Mouse (Mus musculus) heart, embryonic 12.5 days (tissue): ENCODE data around the gene Plcb2. TPM values are rescaled to one million over a fixed set of nuclear protein-coding genes. Genes with fewer than 3 reads are reported as not detected.

ENCODE experiments used
- ATAC-seq: fragments of 200-750 bp; cut with Nextera tagmentation; 2 replicates; pipeline ENCODE4 v1.8.0; 2017; ENCODE audit warnings: moderate TSS enrichment, moderate library complexity; ENCODE audit not compliant: insufficient number of reproducible peaks, low FRiP score
- H3K27ac ChIP-seq: fragments of 300-500 bp; sonication (generic); 2 replicates; pipeline ENCODE4 v1.5.1; 2016; ENCODE audit warnings: mild to moderate bottlenecking, moderate library complexity; ENCODE audit not compliant: poor library complexity, severe bottlenecking
- H3K27me3 ChIP-seq: fragments of 300-500 bp; sonication (generic); replicated peaks from 2 replicates; pipeline ENCODE4 v1.6.1; 2016; ENCODE audit warnings: mild to moderate bottlenecking, moderate library complexity
- H3K36me3 ChIP-seq: fragments of 300-500 bp; sonication (generic); 2 replicates; pipeline ENCODE4 v1.6.1; 2016; ENCODE audit warnings: mild to moderate bottlenecking, moderate library complexity
- H3K4me1 ChIP-seq: fragments of 300-500 bp; sonication (generic); replicated peaks from 2 replicates; pipeline ENCODE4 v1.6.1; 2016; ENCODE audit warnings: mild to moderate bottlenecking
- H3K4me2 ChIP-seq: fragments of 300-500 bp; sonication (generic); 2 replicates; pipeline ENCODE4 v1.6.1; 2016; ENCODE audit warnings: mild to moderate bottlenecking, moderate library complexity
- H3K4me3 ChIP-seq: fragments of 300-500 bp; sonication (generic); 2 replicates; pipeline ENCODE4 v1.5.1; 2016; ENCODE audit warnings: mild to moderate bottlenecking
- H3K9ac ChIP-seq: fragments of 300-500 bp; sonication (generic); 2 replicates; pipeline ENCODE4 v1.6.1; 2016; ENCODE audit warnings: mild to moderate bottlenecking, moderate library complexity
- H3K9me3 ChIP-seq: fragments of 300-500 bp; sonication (generic); replicated peaks from 2 replicates; pipeline ENCODE4 v1.6.1; 2016; ENCODE audit warnings: mild to moderate bottlenecking, moderate library complexity
- WGBS: fragments of 180-500 bp; shearing (Covaris S2); methylation state at CpG from one replicate; pipeline ENCODE4 v1.1.7; 2016; 5-methylcytosine and 5-hydroxymethylcytosine counted together
- polyA plus RNA-seq: library from polyadenylated mRNA; unstranded; fragments of >200 nt; fragmentation: Nextera tagmentation; extraction: Ambion mirVana; gene quantifications from 2 replicates; pipeline ENCODE4 v1.2.1, GENCODE M21; 2016

Plcb2 gene
- polyA plus RNA-seq, 1 experiment from 2014 or later = 1.4 TPM

DNA sequence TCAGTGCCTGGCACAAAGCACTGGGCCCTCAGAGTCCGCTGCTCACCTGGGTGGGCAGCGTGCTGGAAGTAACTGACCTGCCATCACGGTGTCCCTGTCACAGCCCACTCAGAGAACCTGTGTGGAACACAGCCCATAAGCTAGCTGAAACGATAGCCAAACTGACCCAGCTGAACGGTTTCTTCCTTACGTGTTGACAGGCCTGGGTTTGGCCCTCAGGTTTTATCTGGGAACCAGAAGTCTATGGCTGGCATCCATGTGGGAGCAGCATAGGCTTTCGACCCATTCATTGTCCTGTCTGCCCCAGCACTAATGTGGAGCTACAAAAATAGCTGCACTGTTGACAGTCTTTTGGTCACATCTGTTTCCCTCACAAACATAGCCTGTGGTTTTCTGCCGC, 22.2 kb upstream of the Plcb2 start:
- H3K27ac ChIP-seq = peak overlapping the region; percentile 89
- ATAC-seq = no peak
- 40% methylated on average over 8 of the region's 8 CpGs for WGBS
- H3K9me3 ChIP-seq = no peaks in the 10 kb centered on the region
- peak overlapping the region; percentile 57; the same call in 1 of the 2 replicates for H3K9ac ChIP-seq
- H3K4me3 ChIP-seq = no peak overlapping the region
- H3K4me1 ChIP-seq = peaks cover 62% of the 10 kb centered on the region
- peaks cover 15% of the 10 kb centered on the region; the same call in 1 of the 2 replicates for H3K36me3 ChIP-seq
- peak overlapping the region; percentile 40 for H3K4me2 ChIP-seq
- H3K27me3 ChIP-seq = no peaks in the 10 kb centered on the region

DNA sequence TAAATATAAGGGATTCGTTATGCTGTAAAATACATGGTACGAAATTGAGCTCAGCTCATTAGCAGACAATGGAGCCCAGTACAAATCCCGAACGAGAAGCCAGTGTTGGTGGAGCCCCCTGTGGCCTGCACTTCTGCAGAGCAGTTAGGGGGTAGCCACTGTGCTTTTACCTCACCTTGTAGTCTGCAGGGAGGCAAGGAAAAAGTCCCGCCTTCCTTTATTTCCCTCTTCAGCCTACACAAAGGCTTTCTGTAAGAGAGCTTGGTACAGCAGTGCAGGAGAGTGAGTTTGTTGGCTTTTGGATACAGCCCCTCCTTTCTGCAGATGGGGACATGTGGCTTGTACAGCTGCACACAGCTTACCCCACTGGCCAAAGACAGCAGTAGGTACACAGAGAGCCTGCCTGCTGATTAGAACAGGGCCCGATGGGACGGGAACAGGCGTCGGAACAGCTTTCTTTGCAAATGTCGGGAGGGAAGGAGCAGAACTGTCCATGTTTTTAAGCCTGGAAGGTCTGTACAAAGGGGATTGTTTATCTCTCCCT, 21.2 kb upstream of the Plcb2 start:
- H3K27ac ChIP-seq = peak overlapping the region; percentile 89; the same call in 1 of the 2 replicates
- peaks cover 2% of the 10 kb centered on the region; the same call in 1 of the 2 replicates for H3K27me3 ChIP-seq
- H3K4me2 ChIP-seq = peak overlapping the region; percentile 40
- H3K36me3 ChIP-seq = peaks cover 15% of the 10 kb centered on the region; the same call in 1 of the 2 replicates
- H3K9me3 ChIP-seq = no peaks in the 10 kb centered on the region
- H3K4me3 ChIP-seq = 0 out of 2 replicates have a peak overlapping the region, but pooled peaks have one; percentile 2
- no peak for ATAC-seq
- peak overlapping the region; percentile 57 for H3K9ac ChIP-seq
- WGBS = 54% methylated on average over 10 of the region's 10 CpGs
- H3K4me1 ChIP-seq = peaks cover 69% of the 10 kb centered on the region

DNA sequence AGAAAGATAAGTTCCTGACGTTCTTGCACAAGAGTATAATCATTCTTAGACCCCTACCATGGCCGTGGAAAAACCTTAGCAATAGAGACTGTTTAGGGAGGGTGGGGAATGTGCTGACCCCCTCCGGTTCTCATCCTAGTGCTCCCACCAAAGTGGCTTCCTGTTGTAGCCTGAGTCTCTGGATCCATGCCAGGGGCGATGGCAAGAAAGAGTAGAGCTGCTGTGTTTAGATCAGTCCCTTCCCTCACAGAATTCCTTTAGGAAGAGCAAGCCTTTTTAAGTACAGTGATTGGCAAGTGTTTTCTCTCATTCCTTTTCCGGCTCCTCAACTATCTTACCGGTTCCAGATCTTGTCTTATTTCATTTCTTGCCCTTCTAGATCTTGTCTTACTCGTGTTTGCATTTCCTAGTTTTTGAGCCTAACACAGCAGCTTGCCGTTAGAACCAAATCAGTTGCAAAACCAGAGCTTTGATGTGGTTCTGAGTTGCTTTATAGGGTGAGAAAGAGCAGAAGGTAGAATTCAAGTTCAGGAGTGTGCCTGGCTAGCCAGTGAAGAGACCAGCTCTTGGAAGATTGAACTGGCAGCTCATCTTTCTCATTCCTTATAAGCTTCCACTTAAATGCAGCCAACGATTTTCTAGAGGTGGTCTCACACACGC, 19.2 kb upstream of the Plcb2 start:
- Histone ChIP-seq H3K36me3 (peaks cover 15% of the 10 kb centered on the region; the same call in 1 of the 2 replicates), H3K4me1 (peaks cover 61% of the 10 kb centered on the region), H3K4me2 (peak overlapping the region; percentile 86), H3K9ac (peak overlapping the region; percentile 96), H3K27ac (peak overlapping the region; percentile 76; the same call in 1 of the 2 replicates), H3K4me3 (peak overlapping the region; percentile 94), H3K9me3 (no peaks in the 10 kb centered on the region), H3K27me3 (peaks cover 7% of the 10 kb centered on the region)
- 24% methylated on average over 10 of the region's 10 CpGs for WGBS
- ATAC-seq = no peak

DNA sequence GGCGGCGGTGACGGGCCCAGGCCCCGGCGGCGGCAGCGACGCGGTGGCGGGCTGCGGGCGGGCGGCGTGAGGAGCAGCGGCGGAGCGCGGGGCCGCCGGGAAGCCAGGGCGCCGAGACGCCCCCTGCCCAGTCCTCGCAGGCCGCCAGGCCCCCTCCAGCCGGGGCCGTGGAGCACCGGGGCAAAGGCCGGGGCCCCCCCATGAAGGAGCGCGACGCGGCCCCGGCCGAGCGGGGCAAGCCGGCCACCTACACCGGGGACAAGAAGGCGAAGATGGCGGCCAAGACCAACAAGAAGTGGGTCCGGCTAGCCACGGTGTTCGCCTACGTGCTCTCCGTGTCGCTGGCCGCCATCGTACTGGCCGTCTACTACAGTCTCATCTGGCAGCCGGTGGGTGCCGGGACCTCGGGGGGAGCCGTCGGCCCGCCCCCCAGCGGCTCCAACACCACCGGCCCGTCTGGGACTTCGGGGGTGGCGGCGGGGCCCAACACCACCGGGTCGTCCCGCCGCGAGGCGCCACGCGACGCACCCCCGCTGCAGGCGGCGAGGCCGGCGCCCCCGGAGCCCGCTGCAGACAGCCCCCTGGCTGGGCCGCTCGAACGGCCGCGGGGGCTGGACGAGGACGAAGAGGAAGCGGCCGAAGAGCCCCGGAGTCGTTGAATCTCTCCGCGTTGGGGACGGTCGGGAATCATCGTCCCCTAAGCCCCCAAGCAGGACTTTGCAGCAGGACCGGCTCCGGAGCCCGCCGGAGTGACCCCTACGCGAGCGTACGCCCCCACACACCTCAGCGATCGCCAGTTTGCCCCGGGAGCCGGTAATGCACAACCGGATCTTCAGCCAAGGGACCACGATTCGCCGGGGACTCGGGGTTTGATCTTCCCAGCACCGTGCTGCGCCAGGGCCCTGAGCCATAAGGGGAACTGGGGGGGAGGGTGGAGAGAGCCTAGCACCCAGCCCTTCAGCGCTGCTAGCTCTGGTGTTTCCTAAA, 18.0 kb upstream of the Plcb2 start:
- peaks cover 49% of the 10 kb centered on the region for H3K4me1 ChIP-seq
- peak overlapping the region; percentile 76 for H3K27ac ChIP-seq
- WGBS = 2% methylated on average over 102 of the region's 113 CpGs
- H3K9ac ChIP-seq = peak overlapping the region; percentile 96
- peaks cover 15% of the 10 kb centered on the region; the same call in 1 of the 2 replicates for H3K36me3 ChIP-seq
- peak; percentile 47 for ATAC-seq
- H3K27me3 ChIP-seq = peaks cover 14% of the 10 kb centered on the region
- no peaks in the 10 kb centered on the region for H3K9me3 ChIP-seq
- peak overlapping the region; percentile 86 for H3K4me2 ChIP-seq
- peak overlapping the region; percentile 94 for H3K4me3 ChIP-seq

DNA sequence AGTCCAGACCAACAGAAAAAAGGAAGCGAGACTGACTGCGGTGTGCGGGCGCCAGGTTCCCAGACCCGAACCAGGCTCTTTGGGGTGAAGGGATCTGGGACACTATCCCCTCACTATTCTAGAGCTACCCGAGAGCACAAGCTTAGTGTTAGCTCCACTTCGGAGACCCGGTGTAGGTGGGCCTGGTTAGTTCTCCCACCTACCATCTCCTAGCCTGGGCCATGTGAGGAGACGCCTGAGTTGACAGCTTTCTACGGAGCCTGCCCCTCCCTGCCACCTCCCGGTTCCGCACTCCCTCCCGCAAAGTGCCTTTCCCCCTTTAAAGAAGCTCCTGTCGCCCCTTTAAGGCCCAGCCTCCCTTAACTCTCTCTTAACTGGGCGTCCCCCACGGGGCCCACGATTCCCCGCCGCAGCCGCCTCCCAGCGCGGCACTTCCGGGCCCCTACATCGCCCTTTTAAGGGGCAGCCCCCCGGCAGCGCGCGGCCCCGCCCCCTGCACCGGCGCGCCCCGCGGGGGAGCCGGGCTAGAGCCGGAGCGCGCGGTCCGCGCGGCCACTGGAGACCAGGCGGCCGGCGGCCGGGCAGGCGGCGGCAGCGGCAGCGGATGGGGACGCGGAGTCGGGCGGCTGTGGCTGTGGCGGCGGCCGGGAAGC, 17.1 kb upstream of the Plcb2 start, which contains the start of gene Inafm2:
Gene Inafm2, plus strand, starts transcription at position 527 of the 653 bp plus-strand sequence.
- ATAC-seq = peak; percentile 93
- Histone ChIP-seq H3K9me3 (no peaks in the 10 kb centered on the region), H3K4me1 (peaks cover 42% of the 10 kb centered on the region), H3K9ac (peak within 1 kb of the TSS; percentile 96), H3K27me3 (peaks cover 14% of the 10 kb centered on the region), H3K4me3 (peak within 1 kb of the TSS; percentile 94), H3K36me3 (peaks cover 15% of the 10 kb centered on the region; the same call in 1 of the 2 replicates), H3K4me2 (peak within 1 kb of the TSS; percentile 86), H3K27ac (peak within 1 kb of the TSS; percentile 76)
- WGBS = 14% methylated on average over 57 of the region's 57 CpGs

DNA sequence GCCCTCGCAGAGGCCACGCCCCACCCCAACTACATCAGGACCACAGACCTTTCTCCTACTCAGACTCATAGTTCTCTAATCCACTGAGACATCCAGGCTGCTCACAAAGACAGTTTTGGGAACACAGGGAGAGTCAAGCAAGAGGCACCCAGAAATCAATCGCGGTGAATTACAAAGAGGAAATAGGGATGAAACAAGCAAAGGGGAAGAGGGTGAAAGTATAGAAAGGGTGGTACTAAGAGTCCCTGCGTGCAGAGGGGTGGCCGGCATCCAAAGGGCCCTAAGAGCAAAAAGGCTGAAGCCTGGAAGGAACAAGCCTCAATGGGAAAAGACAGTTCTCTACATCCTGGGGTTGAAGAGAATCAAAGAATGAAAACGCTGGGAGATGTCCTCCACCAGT, 16.4 kb upstream of the Plcb2 start:
- Histone ChIP-seq H3K4me3 (peak overlapping the region; percentile 94), H3K4me1 (peaks cover 35% of the 10 kb centered on the region), H3K4me2 (peak overlapping the region; percentile 86), H3K9me3 (no peaks in the 10 kb centered on the region), H3K9ac (peak overlapping the region; percentile 96; the same call in 1 of the 2 replicates), H3K27ac (no peak overlapping the region), H3K36me3 (peaks cover 13% of the 10 kb centered on the region; the same call in 1 of the 2 replicates), H3K27me3 (peaks cover 14% of the 10 kb centered on the region)
- ATAC-seq = no peak
- 13% methylated on average over 7 of the region's 7 CpGs for WGBS

DNA sequence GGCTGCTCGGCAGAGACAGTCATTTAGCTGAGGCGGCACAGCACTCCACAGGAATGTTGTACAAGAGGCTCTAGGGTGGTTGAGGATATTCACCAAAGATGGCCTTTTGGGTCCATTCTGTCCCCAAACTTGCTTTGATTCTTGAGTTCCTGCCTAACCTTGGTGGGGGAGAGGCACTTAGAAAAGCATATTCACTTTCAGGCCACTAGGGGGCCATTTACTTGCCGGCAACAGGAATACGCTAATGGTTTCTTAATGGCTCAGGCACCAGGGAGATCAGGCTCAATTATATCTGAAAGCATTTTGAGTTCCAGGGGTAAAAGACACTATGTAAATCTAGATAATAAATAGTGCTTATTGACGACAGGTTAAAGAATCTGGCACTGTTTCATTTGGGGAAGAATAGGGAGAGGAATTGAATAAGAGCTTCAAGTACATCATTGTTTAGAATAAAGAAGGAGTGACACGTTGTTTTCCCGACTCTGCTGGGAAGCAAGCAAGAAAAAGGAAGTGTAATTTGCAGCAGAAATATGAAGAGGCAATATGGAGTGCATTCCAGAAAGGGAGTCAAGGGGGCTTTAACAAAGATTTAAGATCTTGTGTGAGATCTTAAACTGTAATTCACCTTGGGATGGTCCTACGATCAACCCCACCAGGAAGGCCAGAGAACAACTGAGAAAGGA, 15.2 kb upstream of the Plcb2 start:
- Histone ChIP-seq H3K9ac (no peak overlapping the region), H3K4me2 (no peak overlapping the region), H3K27me3 (peaks cover 19% of the 10 kb centered on the region), H3K36me3 (0 out of 2 replicates have a peak, but pooled peaks cover 1% of the 10 kb centered on the region), H3K9me3 (no peaks in the 10 kb centered on the region), H3K4me3 (no peak overlapping the region), H3K27ac (no peak overlapping the region), H3K4me1 (peaks cover 23% of the 10 kb centered on the region)
- ATAC-seq = no peak
- 32% methylated on average over 8 of the region's 8 CpGs for WGBS

DNA sequence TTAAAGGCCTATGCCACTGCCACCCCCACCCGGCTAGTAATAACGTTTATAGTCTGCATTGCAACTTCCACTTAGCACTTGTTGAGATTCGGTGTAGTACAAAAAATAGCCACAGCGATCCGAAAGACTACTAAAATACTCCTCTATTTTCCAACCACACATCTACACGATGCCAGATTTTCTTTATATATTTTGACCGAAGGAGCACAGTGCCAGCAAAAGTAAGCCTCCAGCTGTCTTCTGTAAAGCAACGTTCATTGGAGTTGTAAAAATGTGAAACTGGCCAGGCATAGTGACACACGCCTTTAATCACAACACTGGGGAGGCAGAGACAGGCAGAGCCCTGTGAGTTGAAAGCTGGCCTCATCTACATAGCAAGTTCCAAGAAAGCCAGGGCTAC, 12.9 kb upstream of the Plcb2 start:
- H3K4me3 ChIP-seq = no peak overlapping the region
- H3K4me2 ChIP-seq = no peak overlapping the region
- WGBS = 64% methylated on average over 9 of the region's 9 CpGs
- H3K4me1 ChIP-seq = peaks cover 8% of the 10 kb centered on the region
- H3K9me3 ChIP-seq = no peaks in the 10 kb centered on the region
- no peak overlapping the region for H3K9ac ChIP-seq
- ATAC-seq = no peak
- no peaks in the 10 kb centered on the region for H3K36me3 ChIP-seq
- peaks cover 22% of the 10 kb centered on the region for H3K27me3 ChIP-seq
- H3K27ac ChIP-seq = no peak overlapping the region

DNA sequence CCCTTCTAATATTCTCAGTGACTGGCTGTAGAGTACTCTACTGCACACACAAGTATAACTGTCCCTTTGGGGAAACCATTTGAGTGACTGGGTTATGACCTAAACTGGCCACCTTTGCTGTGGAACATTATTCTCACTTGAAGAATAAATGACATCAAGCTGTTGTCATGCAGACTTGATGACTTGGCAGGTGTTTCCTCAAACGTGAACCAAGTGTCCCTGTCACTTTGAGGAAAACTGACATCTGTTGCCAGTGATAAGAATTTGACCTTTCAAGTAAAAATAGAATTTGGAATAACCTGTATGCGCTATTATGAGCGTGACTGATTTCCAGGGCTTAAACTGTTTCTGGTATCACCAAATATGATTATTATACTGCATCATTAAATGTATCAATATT, 12.1 kb upstream of the Plcb2 start:
- H3K4me2 ChIP-seq = no peak overlapping the region
- peaks cover 26% of the 10 kb centered on the region for H3K27me3 ChIP-seq
- 57% methylated on average over 3 of the region's 3 CpGs for WGBS
- no peaks in the 10 kb centered on the region for H3K9me3 ChIP-seq
- peaks cover 8% of the 10 kb centered on the region for H3K4me1 ChIP-seq
- H3K9ac ChIP-seq = no peak overlapping the region
- H3K36me3 ChIP-seq = no peaks in the 10 kb centered on the region
- no peak overlapping the region for H3K4me3 ChIP-seq
- H3K27ac ChIP-seq = no peak overlapping the region
- ATAC-seq = no peak

DNA sequence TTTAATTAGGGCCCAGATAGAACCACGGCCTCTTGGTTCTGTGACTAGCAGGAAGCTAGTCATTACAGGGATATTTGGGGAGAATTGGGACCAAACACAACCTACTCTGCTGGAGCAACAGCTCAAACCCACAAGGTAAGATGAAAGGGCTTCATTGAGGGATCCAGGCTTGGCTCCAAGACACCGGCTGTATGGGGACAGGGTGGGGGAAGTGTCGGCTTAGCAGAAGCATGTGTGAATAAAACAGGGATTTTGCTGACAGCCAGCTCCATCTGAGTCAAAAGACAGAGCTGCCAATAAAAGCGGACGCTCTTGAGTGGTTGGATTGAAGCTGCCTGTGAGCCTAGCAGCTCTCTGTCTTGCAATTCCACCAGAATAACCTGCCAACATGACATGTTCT, 5.1 kb upstream of the Plcb2 start:
- H3K9me3 ChIP-seq = no peaks in the 10 kb centered on the region
- H3K4me1 ChIP-seq = peaks cover 23% of the 10 kb centered on the region
- no peak for ATAC-seq
- 53% methylated on average over 5 of the region's 5 CpGs for WGBS
- H3K27ac ChIP-seq = no peak overlapping the region
- H3K27me3 ChIP-seq = peaks cover 45% of the 10 kb centered on the region
- no peak overlapping the region for H3K4me3 ChIP-seq
- H3K36me3 ChIP-seq = no peaks in the 10 kb centered on the region
- H3K9ac ChIP-seq = no peak overlapping the region
- no peak overlapping the region for H3K4me2 ChIP-seq
